Mouse (Mus musculus): ENCODE measurements around the gene 9530003J23Rik. TPM values are rescaled to one million over a fixed set of nuclear protein-coding genes. Genes with fewer than 3 reads are reported as not detected.
"Not testable (repeated sequence)": the region's sequence is repeated elsewhere in the genome, so short reads cannot be mapped to it uniquely, and the experiment has no call there.

The 9530003J23Rik gene
- polyA plus RNA-seq, 1 experiment: not detected

DNA sequence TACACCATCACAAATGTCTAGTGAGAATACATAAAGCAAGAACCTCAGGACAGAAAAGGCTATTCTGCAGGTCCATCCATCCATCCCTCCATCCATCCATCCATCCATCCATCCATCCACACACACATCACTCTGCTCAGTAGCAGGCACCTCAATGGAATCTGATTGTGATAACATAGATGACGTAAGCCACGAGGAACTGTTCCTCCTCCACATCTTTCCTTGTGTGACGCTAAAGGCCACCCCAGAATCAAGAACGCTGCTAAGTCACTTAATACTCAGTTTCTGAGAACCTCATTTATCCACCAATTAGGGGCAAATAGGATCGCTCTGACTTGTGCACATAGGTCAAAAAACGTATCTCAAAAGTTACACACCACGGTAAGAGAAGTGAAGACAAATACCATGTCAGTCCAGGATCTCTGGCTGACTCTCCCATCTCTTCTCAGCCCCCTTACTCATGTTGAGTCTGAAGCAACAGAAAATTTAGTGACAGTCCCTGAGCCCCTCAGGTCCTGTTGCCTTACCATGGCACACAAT, 42.9 kb upstream of the 9530003J23Rik start:
- Histone ChIP-seq H3K4me1 (ENCODE audit: control insufficient read depth) (no peaks in the 10 kb centered on the region), H3K36me3 (ENCODE audit: control insufficient read depth) (no peaks in the 10 kb centered on the region), H3K9me3 (ENCODE audit: control insufficient read depth, low read length) (no peaks in the 10 kb centered on the region), H3K4me3 (replicated peaks) (no peak overlapping the region), H3K27me3 (ENCODE audit: control insufficient read depth) (no peaks in the 10 kb centered on the region)
- TF ChIP-seq TAL1 (IDR thresholded peaks at IDR 0.05; ENCODE audit: low read length) (no peak), GATA1 (IDR thresholded peaks at IDR 0.05; ENCODE audit: low read length) (no peak)

DNA sequence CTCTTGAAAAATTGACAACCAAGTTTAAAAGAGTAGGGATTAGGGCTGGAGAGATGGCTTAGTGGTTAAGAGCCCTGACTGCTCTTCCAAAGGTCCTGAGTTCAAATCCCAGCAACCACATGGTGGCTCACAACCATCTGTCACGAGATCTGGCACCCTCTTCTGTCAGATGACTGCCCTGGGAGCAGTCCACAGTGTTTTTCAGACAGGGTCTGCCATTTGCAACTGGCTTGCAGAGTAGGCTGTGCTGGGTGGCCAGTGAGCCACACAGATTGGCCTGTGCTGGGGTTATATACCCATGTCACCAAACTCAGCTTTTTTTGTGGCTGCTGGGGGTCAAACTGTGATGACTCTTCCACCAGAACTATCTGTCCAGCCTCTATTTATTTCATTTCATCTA, 41.5 kb upstream of the 9530003J23Rik start:
- H3K27me3 ChIP-seq (ENCODE audit: control insufficient read depth): no peaks in the 10 kb centered on the region
- TF ChIP-seq TAL1 (IDR thresholded peaks at IDR 0.05; ENCODE audit: low read length) (no peak), GATA1 (IDR thresholded peaks at IDR 0.05; ENCODE audit: low read length) (no peak)
- H3K36me3 ChIP-seq (ENCODE audit: control insufficient read depth): no peaks in the 10 kb centered on the region
- no peaks in the 10 kb centered on the region for H3K4me1 ChIP-seq (ENCODE audit: control insufficient read depth)
- H3K4me3 ChIP-seq (replicated peaks): no peak overlapping the region
- H3K9me3 ChIP-seq (ENCODE audit: control insufficient read depth, low read length): no peaks in the 10 kb centered on the region

DNA sequence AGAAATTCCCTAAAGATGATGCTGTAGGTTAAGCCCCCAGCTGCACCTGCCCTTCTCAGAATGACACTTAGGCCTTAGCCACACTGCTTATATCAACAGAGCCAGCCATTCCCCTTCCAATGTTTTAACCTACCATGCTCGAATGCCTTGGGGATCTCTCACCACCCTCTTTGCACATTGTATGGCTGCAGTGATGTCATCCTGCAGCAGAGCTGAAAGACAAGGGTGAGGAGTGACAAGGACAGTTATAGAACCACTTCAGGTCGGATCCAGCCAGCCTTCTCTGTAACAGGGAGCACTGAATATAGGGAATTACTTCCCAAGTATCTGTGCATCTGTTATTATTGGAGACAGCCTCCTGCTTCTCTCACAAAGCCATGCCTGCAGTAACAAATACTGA, 40.0 kb upstream of the 9530003J23Rik start:
- not testable (repeated sequence) for H3K4me3 ChIP-seq (replicated peaks); H3K36me3 ChIP-seq (ENCODE audit: control insufficient read depth); H3K27me3 ChIP-seq (ENCODE audit: control insufficient read depth); H3K9me3 ChIP-seq (ENCODE audit: control insufficient read depth, low read length); H3K4me1 ChIP-seq (ENCODE audit: control insufficient read depth)

DNA sequence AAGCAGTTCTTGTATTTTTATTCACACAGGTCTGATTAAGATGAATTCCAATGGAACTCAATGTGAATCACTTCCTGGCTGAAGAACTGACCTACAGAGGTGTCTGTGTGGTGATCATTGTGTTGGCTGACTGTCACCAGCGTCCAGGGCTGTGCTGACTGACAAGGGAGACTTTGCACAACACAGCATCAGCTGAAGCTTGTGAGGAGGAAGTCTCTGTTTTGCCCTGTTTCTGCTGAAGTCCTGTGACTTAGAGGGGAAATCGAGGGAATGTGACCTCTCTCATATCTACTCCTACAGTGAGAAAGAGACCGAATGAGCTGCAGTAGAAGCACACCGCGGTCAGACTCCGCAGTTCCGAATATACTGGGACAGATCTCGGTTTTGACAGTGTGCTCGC, 39.3 kb upstream of the 9530003J23Rik start:
- H3K9me3 ChIP-seq (ENCODE audit: control insufficient read depth, low read length); H3K27me3 ChIP-seq (ENCODE audit: control insufficient read depth); H3K4me3 ChIP-seq (replicated peaks); H3K4me1 ChIP-seq (ENCODE audit: control insufficient read depth); H3K36me3 ChIP-seq (ENCODE audit: control insufficient read depth): not testable (repeated sequence)

DNA sequence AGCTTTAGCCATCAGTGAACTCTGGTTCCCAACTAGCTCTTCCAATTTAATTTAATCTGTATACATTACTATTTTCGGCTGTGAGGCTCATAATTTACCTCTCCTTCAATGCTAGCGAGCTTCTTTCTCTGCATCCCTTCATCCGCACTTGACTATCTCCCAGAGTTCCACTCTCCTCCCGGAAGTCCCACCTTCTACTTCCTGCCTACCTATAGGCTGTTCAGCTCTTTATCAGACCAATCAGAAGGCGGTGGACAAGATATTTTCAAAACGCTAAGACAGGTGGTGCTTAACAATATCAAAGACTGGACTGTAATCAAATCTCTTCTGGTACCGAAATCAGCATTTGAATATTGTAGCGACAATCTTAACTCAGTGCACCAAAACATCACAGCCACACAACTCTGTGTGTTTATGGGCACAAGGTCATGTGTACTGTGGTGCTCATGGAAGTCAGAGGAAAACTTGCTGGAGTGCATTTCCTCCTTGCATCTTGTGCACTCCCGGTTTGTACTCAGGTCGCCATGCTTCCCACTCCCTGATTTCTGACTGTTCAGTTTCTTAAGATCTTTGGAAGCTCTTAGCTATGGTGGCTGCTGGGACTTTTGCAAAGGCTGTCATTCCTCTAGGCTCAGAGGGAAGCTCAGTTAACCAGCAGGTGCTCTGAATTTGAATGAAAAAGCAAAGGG, 37.3 kb upstream of the 9530003J23Rik start:
- Histone ChIP-seq H3K9me3 (ENCODE audit: control insufficient read depth, low read length) (no peaks in the 10 kb centered on the region), H3K4me3 (replicated peaks) (no peak overlapping the region), H3K4me1 (ENCODE audit: control insufficient read depth) (no peaks in the 10 kb centered on the region), H3K27me3 (ENCODE audit: control insufficient read depth) (no peaks in the 10 kb centered on the region), H3K36me3 (ENCODE audit: control insufficient read depth) (no peaks in the 10 kb centered on the region)
- TF ChIP-seq TAL1 (IDR thresholded peaks at IDR 0.05; ENCODE audit: low read length): no peak
- no peak for TF ChIP-seq GATA1 (IDR thresholded peaks at IDR 0.05; ENCODE audit: low read length)

DNA sequence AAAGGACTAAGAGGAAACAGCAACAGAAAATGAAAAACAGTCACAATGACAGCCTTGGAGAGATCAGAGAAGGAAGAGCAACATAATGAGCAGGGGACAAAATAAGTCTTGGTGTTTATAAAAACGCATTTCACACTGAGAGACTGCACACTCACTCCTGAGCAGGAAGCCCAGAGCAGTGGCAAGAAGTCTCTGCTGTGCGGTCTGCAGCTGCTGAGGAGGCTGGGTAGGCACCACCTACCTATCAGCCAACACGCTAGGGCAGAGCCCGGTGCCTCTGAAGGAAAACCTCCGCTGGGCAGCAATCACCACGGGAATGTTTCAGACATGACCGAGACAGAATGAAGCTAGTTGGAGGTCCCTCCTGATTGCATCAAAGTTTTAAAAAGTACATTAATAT, 36.1 kb upstream of the 9530003J23Rik start:
- not testable (repeated sequence) for H3K4me1 ChIP-seq (ENCODE audit: control insufficient read depth); H3K9me3 ChIP-seq (ENCODE audit: control insufficient read depth, low read length); H3K4me3 ChIP-seq (replicated peaks); H3K36me3 ChIP-seq (ENCODE audit: control insufficient read depth); H3K27me3 ChIP-seq (ENCODE audit: control insufficient read depth)

DNA sequence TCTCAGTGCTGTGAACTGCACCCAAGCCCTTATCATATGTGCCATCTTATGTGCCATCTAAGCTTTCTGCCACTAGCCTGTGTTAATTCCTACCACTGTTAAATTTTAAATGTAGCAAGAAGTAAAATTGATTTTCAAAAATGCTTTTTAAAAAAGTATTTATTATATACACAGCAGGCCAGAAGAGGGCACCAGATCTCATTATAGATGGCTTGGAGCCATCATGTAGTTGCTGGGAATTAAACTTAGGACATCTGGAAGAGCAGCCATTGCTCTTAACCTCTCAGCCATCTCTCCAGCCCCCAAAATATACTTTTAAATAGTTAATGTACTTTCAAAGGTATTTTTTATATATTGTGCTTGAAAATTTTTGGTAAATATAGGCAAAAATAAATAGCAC, 33.5 kb upstream of the 9530003J23Rik start:
- H3K4me1 ChIP-seq (ENCODE audit: control insufficient read depth): no peaks in the 10 kb centered on the region
- no peaks in the 10 kb centered on the region for H3K36me3 ChIP-seq (ENCODE audit: control insufficient read depth)
- TF ChIP-seq GATA1 (IDR thresholded peaks at IDR 0.05; ENCODE audit: low read length): no peak
- no peak for TF ChIP-seq TAL1 (IDR thresholded peaks at IDR 0.05; ENCODE audit: low read length)
- H3K27me3 ChIP-seq (ENCODE audit: control insufficient read depth): no peaks in the 10 kb centered on the region
- H3K9me3 ChIP-seq (ENCODE audit: control insufficient read depth, low read length): no peaks in the 10 kb centered on the region
- H3K4me3 ChIP-seq (replicated peaks): no peak overlapping the region

DNA sequence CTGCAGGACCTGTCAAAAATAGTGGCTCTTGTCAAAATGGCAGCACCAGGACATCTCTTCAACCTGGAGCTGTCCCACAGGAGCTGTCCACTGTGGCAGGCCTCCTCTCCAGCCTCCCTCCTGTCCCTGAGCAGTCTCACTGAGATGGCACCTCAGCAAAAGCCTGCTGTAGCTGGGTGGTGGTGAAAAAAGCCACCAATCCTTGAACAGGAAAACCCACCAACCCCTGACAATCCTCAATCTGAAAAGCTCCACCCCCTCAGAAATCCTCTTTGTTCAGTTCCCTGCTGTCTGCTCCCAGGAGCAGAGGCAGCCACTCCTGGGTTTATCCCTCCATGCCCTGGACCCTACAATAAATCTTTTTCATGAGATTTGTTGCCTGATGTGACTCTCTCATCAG, 21.4 kb upstream of the 9530003J23Rik start:
- Histone ChIP-seq H3K36me3 (ENCODE audit: control insufficient read depth) (no peaks in the 10 kb centered on the region), H3K27me3 (ENCODE audit: control insufficient read depth) (no peaks in the 10 kb centered on the region), H3K4me3 (replicated peaks) (no peak overlapping the region), H3K9me3 (ENCODE audit: control insufficient read depth, low read length) (peaks cover 5% of the 10 kb centered on the region; the same call in 1 of the 2 replicates), H3K4me1 (ENCODE audit: control insufficient read depth) (no peaks in the 10 kb centered on the region)
- TF ChIP-seq TAL1 (IDR thresholded peaks at IDR 0.05; ENCODE audit: low read length) (no peak), GATA1 (IDR thresholded peaks at IDR 0.05; ENCODE audit: low read length) (no peak)

DNA sequence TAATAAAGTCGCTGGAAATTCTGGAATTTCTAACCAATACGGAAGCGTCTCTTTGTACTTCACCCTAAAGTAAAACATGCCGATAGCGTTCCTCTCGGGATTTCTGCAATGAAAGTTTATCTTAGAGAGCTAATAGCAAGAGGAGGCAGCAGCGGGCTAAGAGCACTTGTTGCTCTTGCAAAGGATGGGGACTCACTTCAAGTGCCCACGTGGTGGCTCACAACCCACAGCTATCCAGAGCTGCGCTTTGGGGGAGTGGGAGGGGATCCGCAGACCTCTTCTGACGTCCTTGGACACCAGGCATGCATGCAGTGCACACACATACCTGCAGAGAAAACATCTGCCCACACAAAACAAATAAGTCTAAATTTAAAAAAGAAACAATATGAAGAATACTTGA, 2.6 kb downstream of the 9530003J23Rik start:
- Histone ChIP-seq H3K4me1 (ENCODE audit: control insufficient read depth) (no peaks in the 10 kb centered on the region), H3K36me3 (ENCODE audit: control insufficient read depth) (no peaks in the 10 kb centered on the region), H3K4me3 (replicated peaks) (no peak overlapping the region), H3K9me3 (ENCODE audit: control insufficient read depth, low read length) (no peaks in the 10 kb centered on the region), H3K27me3 (ENCODE audit: control insufficient read depth) (no peaks in the 10 kb centered on the region)
- TF ChIP-seq GATA1 (IDR thresholded peaks at IDR 0.05; ENCODE audit: low read length): no peak
- TF ChIP-seq TAL1 (IDR thresholded peaks at IDR 0.05; ENCODE audit: low read length): no peak

DNA sequence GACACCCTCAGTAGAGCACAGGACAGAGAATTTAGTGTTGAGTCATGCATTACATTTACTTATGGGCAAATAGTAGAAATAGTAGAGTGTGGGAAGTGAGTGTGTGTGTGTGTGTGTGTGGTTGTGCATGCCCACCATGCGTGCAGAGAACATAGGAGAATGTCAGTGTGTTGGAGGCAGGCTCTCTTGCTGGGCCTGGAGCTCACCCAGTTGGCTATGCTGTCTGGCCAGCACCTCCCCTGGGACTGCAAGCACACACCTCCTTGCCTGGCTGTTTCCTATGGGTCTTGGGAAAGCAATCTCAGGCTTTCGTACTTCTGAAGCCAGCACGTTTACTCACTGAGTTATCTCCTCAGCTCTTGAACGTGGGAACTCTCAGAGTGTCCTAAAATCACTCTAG, 3.7 kb downstream of the 9530003J23Rik start:
- H3K4me1 ChIP-seq (ENCODE audit: control insufficient read depth): no peaks in the 10 kb centered on the region; the same call in 1 of the 2 replicates
- H3K9me3 ChIP-seq (ENCODE audit: control insufficient read depth, low read length): no peaks in the 10 kb centered on the region
- H3K4me3 ChIP-seq (replicated peaks): no peak overlapping the region
- TF ChIP-seq GATA1 (IDR thresholded peaks at IDR 0.05; ENCODE audit: low read length): no peak
- no peak for TF ChIP-seq TAL1 (IDR thresholded peaks at IDR 0.05; ENCODE audit: low read length)
- peaks cover 1% of the 10 kb centered on the region; the same call in 1 of the 2 replicates for H3K27me3 ChIP-seq (ENCODE audit: control insufficient read depth)
- H3K36me3 ChIP-seq (ENCODE audit: control insufficient read depth): no peaks in the 10 kb centered on the region
